In the genomic region with DNA sequence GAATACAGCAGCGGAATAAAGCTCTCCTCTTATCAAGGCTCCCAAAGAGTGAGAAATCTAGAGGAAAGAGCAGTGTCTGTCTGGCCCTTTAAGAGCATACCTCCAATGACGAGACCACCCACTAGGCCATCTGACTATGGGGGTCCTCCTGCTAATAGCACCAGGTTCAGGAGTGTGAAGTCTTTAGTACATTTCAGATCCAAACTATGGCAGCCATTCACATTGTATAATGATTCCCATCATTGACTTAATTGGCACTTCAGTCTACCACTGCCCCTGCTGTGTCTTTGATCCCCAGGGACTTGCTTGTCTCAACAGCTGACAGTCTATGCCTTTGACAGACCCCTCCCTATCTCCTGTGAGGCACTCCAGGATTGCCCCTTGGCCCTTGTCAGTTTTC, we compare ENCODE assay signal across 22 mouse cellular contexts.
"Had no signal": no experiment of that assay in that cellular context is flagged by ENCODE, and none has a peak within 500 bp of the region (broad histone marks: within the 10 kb centered on the region; RNA-seq: fewer than 3 reads in every experiment).

No protein-coding gene starts in this region.

- H3K36me3 ChIP-seq: limb, embryonic 15.5 days; midbrain, embryonic 10.5 days; midbrain, embryonic 13.5 days; neural tube, embryonic 13.5 days; stomach, embryonic 15.5 days had no signal

- DNase-seq: kidney, adult 9 months; kidney, postnatal 14 days; kidney, postnatal 4 days; layer of hippocampus, adult 9-11 months; liver, postnatal 0 days; lung, embryonic 14.5 days; right cerebral cortex, adult 18-20 months; right cerebral cortex, postnatal 14 days; spleen, adult 18-20 months; thymus, postnatal 25 days had no signal

- H3K9ac ChIP-seq: limb, embryonic 15.5 days; liver, embryonic 14.5 days; liver, postnatal 0 days; lung, embryonic 14.5 days; midbrain, embryonic 13.5 days; neural tube, embryonic 13.5 days; stomach, embryonic 15.5 days had no signal

- H3K27me3 ChIP-seq: limb, embryonic 15.5 days; megakaryocyte, embryonic 14.5 days; midbrain, embryonic 13.5 days; neural tube, embryonic 13.5 days; stomach, embryonic 15.5 days had no signal

- H3K4me1 ChIP-seq: megakaryocyte, embryonic 14.5 days had no signal

- ATAC-seq: liver, postnatal 0 days; lung, postnatal 0 days; midbrain, embryonic 13.5 days; midbrain, embryonic 16.5 days had no signal

- H3K9me3 ChIP-seq: limb, embryonic 15.5 days; midbrain, embryonic 10.5 days; midbrain, embryonic 13.5 days; neural tube, embryonic 13.5 days; stomach, embryonic 15.5 days had no signal

- H3K4me3 ChIP-seq: limb, embryonic 15.5 days; megakaryocyte, embryonic 14.5 days; midbrain, embryonic 10.5 days; midbrain, embryonic 13.5 days; myocyte; neural tube, embryonic 13.5 days; stomach, embryonic 15.5 days had no signal

- H3K27ac ChIP-seq: limb, embryonic 15.5 days; liver, embryonic 14.5 days; macrophage; midbrain, embryonic 10.5 days; midbrain, embryonic 13.5 days; neural tube, embryonic 13.5 days; stomach, embryonic 15.5 days had no signal

- H3K4me2 ChIP-seq: limb, embryonic 15.5 days; liver, embryonic 11.5 days; lung, embryonic 14.5 days; midbrain, embryonic 13.5 days; neural tube, embryonic 13.5 days; stomach, embryonic 15.5 days had no signal
